Mouse (Mus musculus): Measurements from ENCODE around the gene Coq8a. TPM values are rescaled to one million over a fixed set of nuclear protein-coding genes. Genes with fewer than 3 reads are reported as not detected.

The Coq8a gene
- total RNA-seq, 2 experiments from 2014 or later = 167 to 183 TPM

GRCm38 (mm10) chr1:180128077-180128792, 71.2 kb downstream of the Coq8a start:
- no peak for DNase-seq (ENCODE audit: low spot score in 2 of 2)

GRCm38 (mm10) chr1:180118233-180118632, 81.2 kb downstream of the Coq8a start:
- DNase-seq (ENCODE audit: low spot score in 2 of 2) = no peak

DNA sequence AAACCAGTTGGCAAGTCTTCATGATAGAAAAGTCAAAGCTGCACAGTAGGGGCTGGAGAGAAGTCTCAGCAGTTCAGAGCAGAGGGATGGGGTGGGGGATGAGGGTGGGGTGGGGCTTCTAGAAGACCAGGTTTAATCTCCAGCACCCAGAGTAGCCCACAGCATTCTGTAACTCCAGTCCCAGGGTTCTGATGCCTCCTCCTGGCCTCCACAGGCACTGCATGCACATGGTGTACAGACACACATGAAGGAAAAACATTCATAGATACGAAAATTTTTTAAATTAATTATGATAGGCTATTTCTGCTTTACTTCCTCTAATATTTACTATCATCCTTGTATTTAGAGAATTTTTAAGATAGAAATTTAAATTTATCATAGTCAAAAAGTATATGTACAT, 82.9 kb downstream of the Coq8a start:
- DNase-seq (ENCODE audit: low spot score in 2 of 2) = no peak

Other genes starting within 250 kb of the Coq8a start
- 10 to 100 TPM; 58.1 to 70.9 TPM for gene Cdc42bpa, start 239.1 kb downstream of the Coq8a start, total RNA-seq (2021)
- 10 to 100 TPM; 40.2 to 45.4 TPM for gene Psen2, start 63.8 kb upstream of the Coq8a start, total RNA-seq (2021)
- 10 to 100 TPM; 73.5 to 77.8 TPM for gene Itpkb, start 130.9 kb upstream of the Coq8a start, total RNA-seq (2021)

Measured in adrenal gland, postnatal 4 days (tissue).